In the genomic region with DNA sequence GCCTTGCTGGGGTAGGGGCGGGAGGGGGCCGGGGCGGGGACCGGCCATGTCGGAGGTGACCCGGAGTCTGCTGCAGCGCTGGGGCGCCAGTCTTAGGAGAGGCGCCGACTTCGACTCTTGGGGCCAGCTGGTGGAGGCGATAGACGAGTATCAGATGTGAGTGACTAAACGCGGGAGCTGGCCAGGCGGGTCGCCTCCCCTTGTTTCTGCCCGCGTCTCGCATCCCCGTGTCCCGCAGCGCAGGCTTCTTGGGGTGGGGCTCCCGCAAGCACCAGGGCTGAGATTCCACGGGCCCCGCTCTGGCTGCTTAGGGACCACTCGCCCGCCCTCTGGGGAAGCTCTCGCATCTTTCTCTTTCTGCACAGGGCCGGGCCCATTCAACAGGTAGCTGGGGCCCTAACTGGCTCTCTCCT, we compare ENCODE assay signal across 8 mouse cellular contexts. TPM values are rescaled to one million over a fixed set of nuclear protein-coding genes. Genes with fewer than 3 reads are reported as not detected.
DNase-seq lines count a peak whose midpoint lies in the region; ATAC-seq and TF ChIP-seq lines count a peak whose summit lies in the region.

No protein-coding gene starts in this region.

- H3K9me3 ChIP-seq in embryonic facial prominence, embryonic 12.5 days: no peaks in the 10 kb centered on the region
- H3K9me3 ChIP-seq in hindbrain, embryonic 10.5 days: no peaks in the 10 kb centered on the region
- H3K9me3 ChIP-seq in liver, embryonic 14.5 days (ENCODE audit: control insufficient read depth, low read length): no peaks in the 10 kb centered on the region

- TF ChIP-seq EP300 in liver, embryonic 14.5 days (IDR thresholded peaks at IDR 0.05; ENCODE audit: low read depth): 0 out of 2 replicates have a peak, but pooled peaks have one; percentile 27

- H3K4me1 ChIP-seq in embryonic facial prominence, embryonic 12.5 days: no peaks in the 10 kb centered on the region
- 0 out of 2 replicates have a peak, but pooled peaks cover 6% of the 10 kb centered on the region for H3K4me1 ChIP-seq in hindbrain, embryonic 10.5 days (replicated peaks)
- no peaks in the 10 kb centered on the region for H3K4me1 ChIP-seq in liver, embryonic 14.5 days (replicated peaks; ENCODE audit: control insufficient read depth in 2 of 2, insufficient read depth in 2 of 2, low read length in 1 of 2)

- peak overlapping the region; percentile 41; the same call in 1 of the 2 replicates for H3K27ac ChIP-seq in embryonic facial prominence, embryonic 12.5 days
- peak overlapping the region; percentile 86 for H3K27ac ChIP-seq in hindbrain, embryonic 10.5 days
- peak overlapping the region; percentile 50 for H3K27ac ChIP-seq in liver, embryonic 14.5 days

- peak; percentile 1; the same call in 1 of the 2 replicates for ATAC-seq in embryonic facial prominence, embryonic 12.5 days (ENCODE audit: insufficient number of reproducible peaks, insufficient read depth, low FRiP score, low TSS enrichment)
- peak; percentile 71 for ATAC-seq in liver, embryonic 14.5 days (ENCODE audit: insufficient read depth)

- TF ChIP-seq CTCF in liver, embryonic 14.5 days (IDR thresholded peaks at IDR 0.05; ENCODE audit: low read depth): no peak

- peak overlapping the region; percentile 49 for H3K4me3 ChIP-seq in embryonic facial prominence, embryonic 12.5 days
- H3K4me3 ChIP-seq in hindbrain, embryonic 10.5 days: peak overlapping the region; percentile 59
- peak overlapping the region; percentile 66 to 95 for H3K4me3 ChIP-seq in liver, embryonic 14.5 days (ENCODE audit: insufficient read depth in 1 of 2, low read depth in 2 of 2, low read length in 2 of 2)

- DNase-seq in kidney, postnatal 10 days: peak; percentile 58
- no peak for DNase-seq in kidney, adult 18-20 months
- peak; percentile 70 for DNase-seq in MN1 (ENCODE audit: low spot score)
- DNase-seq in hindbrain, embryonic 10.5 days (ENCODE audit: low spot score): peak; percentile 75
- DNase-seq in liver, embryonic 14.5 days (ENCODE audit: low read depth in 3 of 3, low spot score in 3 of 3): peak in 2 of 3 experiments; percentile 49 to 52
- DNase-seq in right cerebral cortex, adult 18-20 months: peak; percentile 46
- DNase-seq in natural killer cell, adult 2 months (ENCODE audit: low spot score in 2 of 2): no peak

- no peaks in the 10 kb centered on the region for H3K27me3 ChIP-seq in embryonic facial prominence, embryonic 12.5 days
- no peaks in the 10 kb centered on the region for H3K27me3 ChIP-seq in hindbrain, embryonic 10.5 days (ENCODE audit: insufficient read depth, poor library complexity, severe bottlenecking)
- H3K27me3 ChIP-seq in liver, embryonic 14.5 days (ENCODE audit: control insufficient read depth, insufficient read depth, low read length): no peaks in the 10 kb centered on the region

- under 1% methylated on average over 30 of the region's 30 CpGs for WGBS in embryonic facial prominence, embryonic 12.5 days
- under 1% methylated on average over 30 of the region's 30 CpGs for WGBS in hindbrain, embryonic 10.5 days
- WGBS in liver, embryonic 14.5 days (ENCODE audit: insufficient replicate concordance): under 1% methylated on average over 26 of the region's 30 CpGs

- peak overlapping the region; percentile 51 for H3K4me2 ChIP-seq in embryonic facial prominence, embryonic 12.5 days (replicated peaks)
- H3K4me2 ChIP-seq in liver, embryonic 14.5 days (ENCODE audit: low read depth): peak overlapping the region; percentile 68

- no peaks in the 10 kb centered on the region for H3K36me3 ChIP-seq in embryonic facial prominence, embryonic 12.5 days
- peaks cover 17% of the 10 kb centered on the region for H3K36me3 ChIP-seq in hindbrain, embryonic 10.5 days
- H3K36me3 ChIP-seq in liver, embryonic 14.5 days (replicated peaks; ENCODE audit: control insufficient read depth, insufficient read depth, low read depth): peaks cover 8% of the 10 kb centered on the region

- peak overlapping the region; percentile 50 for H3K9ac ChIP-seq in embryonic facial prominence, embryonic 12.5 days
- H3K9ac ChIP-seq in liver, embryonic 14.5 days (replicated peaks): peak overlapping the region; percentile 64

RNA-seq across cellular contexts. Expression of gene Brox, which starts 0.4 kb away (rescaled TPM):
- polyA plus RNA-seq in embryonic facial prominence, embryonic 12.5 days (2016; fragmentation: Nextera tagmentation; extraction: Ambion mirVana): 42.5 and 43.1 TPM in 2 replicates
- polyA plus RNA-seq in hindbrain, embryonic 10.5 days (2016; fragmentation: Nextera tagmentation; extraction: Ambion mirVana): 42.7 and 47.1 TPM in 2 replicates
- polyA plus RNA-seq in liver, embryonic 14.5 days (2012; rRNA removed): 7.5 and 11.4 TPM in 2 replicates
- 17.0 and 21.1 TPM in 2 replicates for polyA plus RNA-seq in liver, embryonic 14.5 days (2014; fragmentation: Nextera tagmentation; extraction: Ambion mirVana)

RNA-seq across cellular contexts. Expression of gene Aida, which starts 1.1 kb away (rescaled TPM):
- 71.1 and 71.6 TPM in 2 replicates for polyA plus RNA-seq in embryonic facial prominence, embryonic 12.5 days (2016; fragmentation: Nextera tagmentation; extraction: Ambion mirVana)
- 45.5 and 47.7 TPM in 2 replicates for polyA plus RNA-seq in hindbrain, embryonic 10.5 days (2016; fragmentation: Nextera tagmentation; extraction: Ambion mirVana)
- polyA plus RNA-seq in liver, embryonic 14.5 days (2012; rRNA removed): 13.2 and 18.9 TPM in 2 replicates
- polyA plus RNA-seq in liver, embryonic 14.5 days (2014; fragmentation: Nextera tagmentation; extraction: Ambion mirVana): 9.1 and 10.4 TPM in 2 replicates

Comparison
In these comparisons a context has a peak if more than half of its experiments do, and no peak if none do; other contexts are left out.
1. DNase-seq: peak in kidney, postnatal 10 days (single experiment), MN1 (single experiment), hindbrain, embryonic 10.5 days (single experiment), liver, embryonic 14.5 days (2 of 3) and right cerebral cortex, adult 18-20 months (single experiment); none in kidney, adult 18-20 months (single experiment) and natural killer cell, adult 2 months (0 of 2).
2. Peak in every context shown above with its lines, with median percentiles within 50 percentile points of each other: H3K27ac ChIP-seq and H3K4me3 ChIP-seq.